Mouse (Mus musculus) ES-E14 (cell line): ENCODE measurements around the gene Akap2.

Experiments used
- HCFC1 ChIP-seq: IDR thresholded peaks from 2 replicates; pipeline ENCODE4 v1.6.1; 2012; ENCODE audit warnings: low read length, inconsistent platforms, borderline replicate concordance; ENCODE audit not compliant: insufficient read depth
- MAFK ChIP-seq: IDR thresholded peaks from 2 replicates; pipeline ENCODE4 v1.6.1; 2014; ENCODE audit warnings: mild to moderate bottlenecking, low read depth, low read length, inconsistent platforms; ENCODE audit not compliant: insufficient read depth
- ZNF384 ChIP-seq: IDR thresholded peaks from 2 replicates; pipeline ENCODE4 v1.6.1; 2012; ENCODE audit warnings: low read depth, low read length, inconsistent platforms

DNA sequence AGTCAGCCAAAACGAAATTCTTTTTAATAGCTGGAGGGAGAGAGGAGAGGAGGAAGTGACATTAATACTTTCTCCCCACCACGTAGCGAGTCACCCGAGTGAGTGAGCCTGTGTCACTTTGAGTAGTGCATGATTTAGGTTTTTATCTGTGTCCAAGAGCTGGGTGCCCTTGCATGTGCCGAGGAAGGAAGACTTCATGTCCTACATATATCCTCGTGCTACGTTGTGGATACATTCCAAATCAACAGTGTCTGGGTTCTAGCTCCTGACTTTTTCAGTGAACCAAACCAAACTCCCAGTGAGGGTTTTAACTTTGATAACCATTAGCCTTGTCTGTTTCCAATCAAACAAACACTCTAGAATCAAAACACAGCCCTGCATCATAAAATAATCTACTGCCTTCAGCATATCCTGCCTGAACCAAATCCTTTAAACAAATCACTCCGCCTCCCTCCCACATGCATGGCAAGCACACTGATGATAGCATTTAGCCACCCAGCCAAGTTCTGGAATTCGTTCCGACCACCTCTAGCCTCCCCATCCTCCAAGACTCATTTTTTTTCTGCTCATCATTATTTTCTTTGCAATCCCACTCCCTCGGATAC lies 26.0 kb downstream of the Akap2 start:
- TF ChIP-seq HCFC1, result no peak
- no peak for TF ChIP-seq ZNF384
- no peak for TF ChIP-seq MAFK
